ENCODE assay signal across 13 mouse cellular contexts in genomic region chr10:96871559-96872160, GRCm38 (mm10).
DNase-seq lines count a peak whose midpoint lies in the region; ATAC-seq lines count a peak whose summit lies in the region.
"Had no signal": no experiment of that assay in that cellular context is flagged by ENCODE, and none has a peak within 500 bp of the region (broad histone marks: within the 10 kb centered on the region; RNA-seq: fewer than 3 reads in every experiment).

No protein-coding gene starts in this region.

- no peaks in the 10 kb centered on the region for H3K27me3 ChIP-seq in hindbrain, embryonic 16.5 days (replicated peaks; ENCODE audit: control insufficient read depth, insufficient read depth, low read length)
- H3K27me3 ChIP-seq: CH12.LX; midbrain, embryonic 15.5 days had no signal

- H3K9me3 ChIP-seq in hindbrain, embryonic 16.5 days (ENCODE audit: control insufficient read depth, low read length), result no peaks in the 10 kb centered on the region
- H3K9me3 ChIP-seq: midbrain, embryonic 15.5 days had no signal

- H3K27ac ChIP-seq in hindbrain, embryonic 16.5 days (ENCODE audit: low read depth, low read length), result no peak overlapping the region
- H3K27ac ChIP-seq: midbrain, embryonic 15.5 days had no signal

- peak; percentile 89 for ATAC-seq in megakaryocyte, adult 5-6 weeks (ENCODE audit: poor library complexity, severe bottlenecking)
- ATAC-seq in hindbrain, embryonic 16.5 days, result no peak
- ATAC-seq: midbrain, embryonic 15.5 days had no signal

- H3K9ac ChIP-seq in hindbrain, embryonic 16.5 days (ENCODE audit: low read depth, low read length), result no peak overlapping the region
- H3K9ac ChIP-seq: lung, embryonic 14.5 days; midbrain, embryonic 15.5 days had no signal

- H3K36me3 ChIP-seq in hindbrain, embryonic 16.5 days (ENCODE audit: control insufficient read depth, insufficient read depth, low read length), result no peaks in the 10 kb centered on the region
- H3K36me3 ChIP-seq: midbrain, embryonic 15.5 days had no signal

- peak; percentile 87 for DNase-seq in heart, adult 11 months
- no peak for DNase-seq in heart, postnatal 36 days
- DNase-seq in 3134 (ENCODE audit: extremely low read depth, insufficient read length, low spot score) (peak; percentile 85), NIH3T3 (ENCODE audit: low read depth) (peak; percentile 71)
- DNase-seq in right cerebral cortex, postnatal 14 days, result no peak
- no peak for DNase-seq in left cerebral cortex, adult 8-10 months (ENCODE audit: low spot score in 2 of 2)
- DNase-seq: adrenal gland, postnatal 25 days; lung, embryonic 14.5 days; thymus, postnatal 25 days had no signal

- H3K4me3 ChIP-seq in hindbrain, embryonic 16.5 days (ENCODE audit: low read length), result no peak overlapping the region
- H3K4me3 ChIP-seq: midbrain, embryonic 15.5 days had no signal

- H3K4me1 ChIP-seq in hindbrain, embryonic 16.5 days (ENCODE audit: control insufficient read depth, insufficient read depth, low read depth, low read length), result no peaks in the 10 kb centered on the region
- H3K4me1 ChIP-seq: midbrain, embryonic 15.5 days had no signal

- WGBS in hindbrain, embryonic 16.5 days, result 86% methylated on average over 7 of the region's 7 CpGs

- intact Hi-C loops in heart, postnatal 36 days (cut with DNase I), result no loop called here

- no peak overlapping the region for H3K4me2 ChIP-seq in hindbrain, embryonic 16.5 days (ENCODE audit: low read length)
- H3K4me2 ChIP-seq: lung, embryonic 14.5 days; midbrain, embryonic 15.5 days had no signal

Comparison
In these comparisons a context has a peak if more than half of its experiments do, and no peak if none do; other contexts are left out.
1. DNase-seq: peak in heart, adult 11 months (single experiment), 3134 (single experiment) and NIH3T3 (single experiment); none in heart, postnatal 36 days (0 of 2), right cerebral cortex, postnatal 14 days (single experiment) and left cerebral cortex, adult 8-10 months (0 of 2).